Mouse (Mus musculus): Measurements from ENCODE around the gene Mterf1b. TPM values are rescaled to one million over a fixed set of nuclear protein-coding genes. Genes with fewer than 3 reads are reported as not detected.

Gene Mterf1b
- polyA plus RNA-seq, 1 experiment: 0.91 TPM

Other genes starting within 250 kb of the Mterf1b start
- gene Cyp51, start 87.6 kb upstream of the Mterf1b start, polyA plus RNA-seq (2012; fragmentation: generic; extraction: Trizol): 108 TPM